Mouse (Mus musculus) olfactory bulb, adult 2 months (tissue): Measurements from ENCODE around the gene Galnt2. TPM values are rescaled to one million over a fixed set of nuclear protein-coding genes. Genes with fewer than 3 reads are reported as not detected.

Experiments
- H3K27ac ChIP-seq: fragments of 200-500 bp; 2 replicates; pipeline ENCODE4 v1.5.1; 2012; ENCODE audit warnings: low read depth, low read length; ENCODE audit not compliant: insufficient read depth
- H3K4me1 ChIP-seq: fragments of 200-500 bp; 2 replicates; pipeline ENCODE4 v1.6.1; 2012; ENCODE audit warnings: low read length; ENCODE audit not compliant: control insufficient read depth, insufficient read depth
- H3K4me3 ChIP-seq: fragments of 200-500 bp; 2 replicates; pipeline ENCODE4 v1.5.1; 2012; ENCODE audit warnings: mild to moderate bottlenecking, low read depth, low read length, moderate library complexity; ENCODE audit not compliant: insufficient read depth
- CTCF ChIP-seq: fragments of 200-500 bp; IDR thresholded peaks from 2 replicates; pipeline ENCODE4 v1.5.1; 2012; ENCODE audit warnings: low read depth, mild to moderate bottlenecking, low read length, moderate library complexity; ENCODE audit not compliant: insufficient read depth
- POLR2A ChIP-seq: fragments of 200-500 bp; IDR thresholded peaks from 2 replicates; pipeline ENCODE4 v1.6.1; 2012; ENCODE audit warnings: mild to moderate bottlenecking, low read depth, low read length, moderate library complexity; ENCODE audit not compliant: insufficient read depth
- WGBS: fragments of 180-500 bp; shearing (Covaris S2); methylation state at CpG from one replicate; pipeline ENCODE4 v1.1.7; 2018; 5-methylcytosine and 5-hydroxymethylcytosine counted together
- polyA plus RNA-seq: library from polyadenylated mRNA; stranded (reverse); fragments of >200 nt; gene quantifications from 2 replicates; pipeline ENCODE4 v1.2.4, GENCODE M21; 2012; ENCODE audit warnings: low replicate concordance; ENCODE audit not compliant: missing spikeins, insufficient read depth, insufficient read length

Galnt2 gene
- polyA plus RNA-seq, 1 experiment, result not detected

DNA sequence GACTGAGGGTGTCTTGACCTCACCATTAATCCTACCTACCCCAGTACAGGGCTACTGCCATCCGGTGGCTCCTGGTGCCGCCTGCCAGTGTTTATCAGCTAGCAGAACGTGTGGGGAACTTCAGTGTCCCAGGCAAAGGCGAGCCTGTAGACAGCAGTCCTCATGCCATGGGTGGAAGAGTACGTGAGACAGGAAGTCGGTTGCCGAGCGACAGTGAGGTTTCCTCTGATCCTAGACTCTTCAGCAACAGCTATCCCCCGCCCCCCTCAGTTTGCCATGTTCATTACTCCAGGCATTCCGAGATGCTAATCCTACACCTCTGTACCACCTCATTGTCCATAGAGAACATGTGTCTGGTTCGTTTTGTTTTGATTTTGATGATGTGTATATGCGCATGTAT is 29.2 kb downstream of the Galnt2 start:
- no peak overlapping the region for H3K4me3 ChIP-seq
- peaks cover 56% of the 10 kb centered on the region for H3K4me1 ChIP-seq
- TF ChIP-seq POLR2A, result no peak
- no peak for TF ChIP-seq CTCF
- 70% methylated on average over 12 of the region's 12 CpGs for WGBS
- H3K27ac ChIP-seq, result no peak overlapping the region

DNA sequence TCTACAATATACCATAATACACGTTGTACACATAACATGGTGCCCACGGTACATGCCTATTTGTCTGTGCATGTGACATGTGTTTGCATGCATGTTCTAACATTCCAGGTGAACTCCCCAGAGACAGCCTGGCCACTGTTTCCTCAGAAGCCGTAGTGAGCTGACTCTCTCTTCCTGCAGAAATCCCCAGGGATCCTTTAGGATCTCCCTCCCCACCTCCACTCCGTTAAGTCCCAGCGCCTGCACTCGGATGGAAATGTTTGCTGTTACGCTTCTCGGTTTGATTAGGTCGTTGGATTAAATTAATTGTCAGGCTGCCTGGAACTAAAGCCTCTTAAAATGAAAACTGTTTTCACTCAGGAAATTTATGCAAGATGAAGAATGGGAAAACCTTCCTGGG is 31.9 kb downstream of the Galnt2 start:
- H3K4me1 ChIP-seq, result peaks cover 37% of the 10 kb centered on the region
- H3K4me3 ChIP-seq, result no peak overlapping the region
- H3K27ac ChIP-seq, result no peak overlapping the region
- TF ChIP-seq CTCF, result no peak
- no peak for TF ChIP-seq POLR2A
- 58% methylated on average over 9 of the region's 9 CpGs for WGBS

- no peak overlapping the region for H3K27ac ChIP-seq
These were observed 32.8 kb downstream of the Galnt2 start for GRCm38 (mm10) chr8:124264032-124264431.

DNA sequence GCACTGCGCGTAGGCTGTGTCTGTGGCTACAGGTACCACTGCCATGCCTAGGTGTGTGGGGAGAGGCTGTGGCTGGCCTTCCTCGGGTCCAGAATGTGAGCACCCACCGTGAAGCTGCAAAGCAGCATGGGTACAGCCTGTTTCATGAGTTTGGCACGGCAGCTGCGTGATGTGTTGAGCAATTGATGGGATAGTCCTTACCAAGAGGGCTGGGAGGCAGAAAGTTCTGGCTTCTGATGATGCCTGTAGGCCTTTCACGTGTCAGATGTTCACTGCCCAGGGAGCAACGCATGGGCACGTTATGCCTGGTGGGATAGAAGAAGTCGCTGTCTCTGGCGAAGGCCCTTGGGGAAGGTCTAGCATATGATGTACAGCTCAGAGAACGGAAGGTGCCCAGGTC is 33.5 kb downstream of the Galnt2 start:
- 91% methylated on average over 12 of the region's 12 CpGs for WGBS
- Histone ChIP-seq H3K27ac (no peak overlapping the region), H3K4me3 (no peak overlapping the region), H3K4me1 (peaks cover 26% of the 10 kb centered on the region)
- TF ChIP-seq CTCF (no peak), POLR2A (no peak)

More at GRCm38 (mm10) chr8:124264032-124264431, 32.8 kb downstream of the Galnt2 start:
- H3K4me1 ChIP-seq, result peaks cover 30% of the 10 kb centered on the region
- 81% methylated on average over 8 of the region's 8 CpGs for WGBS
- no peak overlapping the region for H3K4me3 ChIP-seq
- TF ChIP-seq POLR2A (no peak), CTCF (no peak)

- no peak overlapping the region for H3K4me3 ChIP-seq
- 96% methylated on average over 2 of the region's 2 CpGs for WGBS
- H3K27ac ChIP-seq, result no peak overlapping the region
- peaks cover 24% of the 10 kb centered on the region for H3K4me1 ChIP-seq
- TF ChIP-seq CTCF, result no peak
- TF ChIP-seq POLR2A, result no peak
These were observed 33.9 kb downstream of the Galnt2 start for GRCm38 (mm10) chr8:124265130-124265529.

DNA sequence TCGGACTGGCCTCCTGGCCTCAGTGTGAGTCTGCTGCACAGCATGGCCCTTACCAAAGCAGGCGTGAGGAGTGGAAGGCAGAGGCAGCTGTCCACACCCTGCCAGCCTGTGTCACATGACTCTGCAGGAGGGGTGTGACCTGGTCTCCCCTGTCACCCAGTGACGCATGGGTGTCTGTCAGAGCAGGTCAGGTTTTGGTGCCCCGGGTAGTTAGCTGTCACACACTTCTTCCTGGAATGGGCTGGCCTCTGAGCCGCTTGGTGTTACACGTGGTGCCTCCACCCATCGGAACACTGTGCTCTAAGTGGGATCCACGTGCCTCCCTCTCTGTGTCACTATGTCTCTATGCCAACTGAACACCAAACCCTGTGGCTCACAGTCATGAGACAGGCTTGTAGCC is 34.6 kb downstream of the Galnt2 start:
- Histone ChIP-seq H3K4me1 (peaks cover 24% of the 10 kb centered on the region), H3K27ac (no peak overlapping the region), H3K4me3 (no peak overlapping the region)
- 79% methylated on average over 8 of the region's 8 CpGs for WGBS
- TF ChIP-seq CTCF (no peak), POLR2A (no peak)

GRCm38 (mm10) chr8:124267206-124267605 is 36.0 kb downstream of the Galnt2 start:
- no peak overlapping the region for H3K4me3 ChIP-seq
- 86% methylated on average over 4 of the region's 4 CpGs for WGBS
- TF ChIP-seq CTCF (no peak), POLR2A (no peak)
- peaks cover 31% of the 10 kb centered on the region for H3K4me1 ChIP-seq
- H3K27ac ChIP-seq, result no peak overlapping the region

- peaks cover 47% of the 10 kb centered on the region for H3K4me1 ChIP-seq
- TF ChIP-seq POLR2A (no peak), CTCF (no peak)
- WGBS, result 89% methylated on average over 6 of the region's 6 CpGs
- H3K4me3 ChIP-seq, result no peak overlapping the region
- no peak overlapping the region for H3K27ac ChIP-seq
These were observed 39.3 kb downstream of the Galnt2 start for GRCm38 (mm10) chr8:124270504-124270903.

- no peak overlapping the region for H3K27ac ChIP-seq
- H3K4me3 ChIP-seq, result no peak overlapping the region
- no peak for TF ChIP-seq CTCF
- TF ChIP-seq POLR2A, result no peak
- 59% methylated on average over 11 of the region's 11 CpGs for WGBS
- peaks cover 46% of the 10 kb centered on the region for H3K4me1 ChIP-seq
These were observed 39.7 kb downstream of the Galnt2 start for GRCm38 (mm10) chr8:124270904-124271303.

DNA sequence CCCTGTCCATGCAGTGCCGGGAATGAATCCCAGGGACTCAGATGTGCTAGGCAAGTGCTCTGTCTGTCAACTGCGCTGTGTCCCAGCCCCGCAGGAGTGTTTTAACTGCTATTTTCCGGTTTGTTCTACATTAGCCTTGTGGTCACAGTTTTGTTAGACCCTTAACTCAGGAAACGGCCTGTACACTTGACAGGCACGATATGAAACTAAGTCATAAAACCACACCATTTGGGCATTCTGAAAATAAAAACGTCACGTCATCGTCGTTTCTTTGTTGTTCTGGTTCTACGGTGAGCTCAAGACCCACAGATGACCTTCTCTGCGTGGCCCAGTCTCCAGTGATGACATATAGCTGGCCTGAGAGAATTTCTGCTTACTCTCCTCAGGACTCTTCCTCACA is 40.3 kb downstream of the Galnt2 start:
- Histone ChIP-seq H3K4me3 (no peak overlapping the region), H3K27ac (no peak overlapping the region), H3K4me1 (peaks cover 46% of the 10 kb centered on the region)
- TF ChIP-seq CTCF (no peak), POLR2A (no peak)
- WGBS, result 96% methylated on average over 12 of the region's 12 CpGs
